Mouse (Mus musculus): ENCODE data around the gene Copz2.

GRCm38 (mm10) chr11:96838341-96838740 is 11.3 kb upstream of the Copz2 start:
- no peak for TF ChIP-seq CTCF (IDR thresholded peaks at IDR 0.05; ENCODE audit: control insufficient read depth, insufficient read depth, insufficient read length)
- no peak for TF ChIP-seq MAX (IDR thresholded peaks at IDR 0.05)
- TF ChIP-seq MYOG (IDR thresholded peaks at IDR 0.05; ENCODE audit: control insufficient read depth, extremely low read depth, insufficient read length) = no peak
- TF ChIP-seq CEBPB (IDR thresholded peaks at IDR 0.05; ENCODE audit: low read depth) = no peak
- no peak for TF ChIP-seq USF1 (IDR thresholded peaks at IDR 0.05; ENCODE audit: low read depth)
- no peak for TF ChIP-seq FOSL1 (IDR thresholded peaks at IDR 0.05; ENCODE audit: insufficient read depth, low read length, poor library complexity, severe bottlenecking)
